Mouse (Mus musculus) myocyte (in vitro differentiated cells): ENCODE data around the gene Uap1l1. TPM values are rescaled to one million over a fixed set of nuclear protein-coding genes. Genes with fewer than 3 reads are reported as not detected.

ENCODE experiments used
- H3K27me3 ChIP-seq: one replicate; pipeline ENCODE4 v1.6.1; 2011; ENCODE audit not compliant: control insufficient read depth, insufficient read depth, insufficient read length
- H3K36me3 ChIP-seq: one replicate; pipeline ENCODE4 v1.6.1; 2011; ENCODE audit not compliant: control insufficient read depth, insufficient read depth
- H3K4me2 ChIP-seq: one replicate; pipeline ENCODE4 v1.6.1; 2011; ENCODE audit warnings: low read depth, control low read depth
- H3K4me3 ChIP-seq: one replicate; pipeline ENCODE4 v1.5.1; 2011; ENCODE audit warnings: mild to moderate bottlenecking, control low read depth, moderate library complexity
- H3K79me2 ChIP-seq: one replicate; pipeline ENCODE4 v1.6.1; 2011; ENCODE audit not compliant: control insufficient read depth, insufficient read depth
- H3ac ChIP-seq: one replicate; pipeline ENCODE4 v1.6.1; 2011; ENCODE audit not compliant: control insufficient read depth, insufficient read length
- CEBPB ChIP-seq: IDR thresholded peaks from 2 replicates; pipeline ENCODE4 v1.6.1; 2011; ENCODE audit warnings: mild to moderate bottlenecking, moderate library complexity; ENCODE audit not compliant: poor library complexity, insufficient read depth, severe bottlenecking
- E2F4 ChIP-seq: IDR thresholded peaks from one replicate; pipeline ENCODE4 v1.6.1; 2011; ENCODE audit warnings: mild to moderate bottlenecking, control low read depth, moderate library complexity; ENCODE audit not compliant: insufficient read depth
- MAX ChIP-seq: IDR thresholded peaks from one replicate; pipeline ENCODE4 v1.6.1; 2011; ENCODE audit warnings: low read depth, mild to moderate bottlenecking, control low read depth
- MYOD1 ChIP-seq, 3 experiments: IDR thresholded peaks; one replicate each; pipeline ENCODE4 v1.6.1; 2011; ENCODE audit warnings: control low read depth in 2 of 3, low read depth in 2 of 3, mild to moderate bottlenecking in 2 of 3, moderate library complexity in 1 of 3; ENCODE audit not compliant: insufficient read length in 2 of 3, control insufficient read depth in 1 of 3
- MYOG ChIP-seq, 3 experiments: IDR thresholded peaks; one replicate each; pipeline ENCODE4 v1.6.1; 2011; ENCODE audit warnings: control low read depth in 2 of 3, low read depth in 2 of 3, mild to moderate bottlenecking in 2 of 3; ENCODE audit not compliant: insufficient read length in 2 of 3, control insufficient read depth in 1 of 3, insufficient read depth in 1 of 3
- POLR2A ChIP-seq: IDR thresholded peaks from one replicate; pipeline ENCODE4 v1.6.1; 2011; ENCODE audit warnings: low read depth, mild to moderate bottlenecking, control low read depth, moderate library complexity; ENCODE audit not compliant: insufficient read length
- POLR2AphosphoS2 ChIP-seq: IDR thresholded peaks from one replicate; pipeline ENCODE4 v1.6.1; 2011; ENCODE audit warnings: low read depth, control low read depth; ENCODE audit not compliant: insufficient read length
- REST ChIP-seq: IDR thresholded peaks from one replicate; pipeline ENCODE4 v1.6.1; 2011; ENCODE audit warnings: mild to moderate bottlenecking, control low read depth, moderate library complexity; ENCODE audit not compliant: insufficient read depth, insufficient read length
- SRF ChIP-seq: IDR thresholded peaks from one replicate; pipeline ENCODE4 v1.6.1; 2011; ENCODE audit warnings: low read depth; ENCODE audit not compliant: control insufficient read depth, insufficient read length
- TCF12 ChIP-seq: IDR thresholded peaks from one replicate; pipeline ENCODE4 v1.6.1; 2011; ENCODE audit warnings: mild to moderate bottlenecking, control low read depth; ENCODE audit not compliant: poor library complexity, insufficient read depth, severe bottlenecking
- TCF3 ChIP-seq: IDR thresholded peaks from one replicate; pipeline ENCODE4 v1.6.1; 2011; ENCODE audit warnings: low read depth, control low read depth; ENCODE audit not compliant: insufficient read length
- USF1 ChIP-seq: IDR thresholded peaks from one replicate; pipeline ENCODE4 v1.6.1; 2011; ENCODE audit warnings: low read depth, mild to moderate bottlenecking, control low read depth, moderate library complexity
- polyA plus RNA-seq: library from polyadenylated mRNA; unstranded; fragments of >200 nt; fragmentation: generic; extraction: Trizol; gene quantifications from one replicate; pipeline ENCODE4 v1.2.1, GENCODE M21; 2012; ENCODE audit warnings: missing spikeins

The Uap1l1 gene
- polyA plus RNA-seq, 1 experiment = 68.3 TPM

DNA sequence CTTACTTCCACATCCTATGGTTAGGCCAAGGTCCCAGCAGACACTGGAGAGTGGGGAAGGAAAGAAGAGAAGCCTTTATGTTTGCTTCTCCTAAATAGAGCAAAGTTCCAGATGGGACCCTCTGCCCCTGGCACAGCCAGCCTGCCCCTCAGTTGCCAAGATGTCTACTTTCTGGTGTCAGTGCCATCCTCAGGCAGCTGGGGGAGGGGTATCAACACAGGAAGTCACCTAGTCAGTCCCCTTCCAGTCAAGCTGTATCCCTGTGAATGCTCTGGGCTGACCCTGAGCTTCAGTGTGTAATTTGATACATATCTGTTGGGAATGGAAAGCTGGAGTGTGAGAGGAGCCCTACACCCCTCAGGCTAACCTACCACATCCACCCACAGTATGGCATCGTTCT lies 31.5 kb upstream of the Uap1l1 start:
- no peaks in the 10 kb centered on the region for H3K79me2 ChIP-seq
- no peak overlapping the region for H3K4me3 ChIP-seq
- H3K27me3 ChIP-seq = peaks cover 34% of the 10 kb centered on the region
- H3K36me3 ChIP-seq = no peaks in the 10 kb centered on the region
- no peak overlapping the region for H3ac ChIP-seq
- no peak overlapping the region for H3K4me2 ChIP-seq
- TF ChIP-seq TCF3 = no peak
- TF ChIP-seq USF1 = no peak
- no peak for TF ChIP-seq REST
- TF ChIP-seq SRF = no peak

GRCm38 (mm10) chr2:25396597-25396983 lies 31.1 kb upstream of the Uap1l1 start:
- TF ChIP-seq POLR2AphosphoS2 = no peak
- no peak for TF ChIP-seq MYOG (IDR thresholded peaks at IDR 0.05; ENCODE audit: control insufficient read depth in 1 of 3, insufficient read depth in 1 of 3, insufficient read length in 2 of 3, low read depth in 2 of 3)
- TF ChIP-seq POLR2A = no peak
- no peak for TF ChIP-seq REST
- no peak for TF ChIP-seq MAX
- no peak for TF ChIP-seq TCF12
- TF ChIP-seq TCF3 = no peak
- TF ChIP-seq MYOD1 (IDR thresholded peaks at IDR 0.05; ENCODE audit: control insufficient read depth in 1 of 3, insufficient read length in 2 of 3, low read depth in 2 of 3) = no peak
- TF ChIP-seq E2F4 = no peak
- TF ChIP-seq CEBPB = no peak
- TF ChIP-seq SRF = no peak
- TF ChIP-seq USF1 = no peak
- H3K4me3 ChIP-seq = no peak overlapping the region

DNA sequence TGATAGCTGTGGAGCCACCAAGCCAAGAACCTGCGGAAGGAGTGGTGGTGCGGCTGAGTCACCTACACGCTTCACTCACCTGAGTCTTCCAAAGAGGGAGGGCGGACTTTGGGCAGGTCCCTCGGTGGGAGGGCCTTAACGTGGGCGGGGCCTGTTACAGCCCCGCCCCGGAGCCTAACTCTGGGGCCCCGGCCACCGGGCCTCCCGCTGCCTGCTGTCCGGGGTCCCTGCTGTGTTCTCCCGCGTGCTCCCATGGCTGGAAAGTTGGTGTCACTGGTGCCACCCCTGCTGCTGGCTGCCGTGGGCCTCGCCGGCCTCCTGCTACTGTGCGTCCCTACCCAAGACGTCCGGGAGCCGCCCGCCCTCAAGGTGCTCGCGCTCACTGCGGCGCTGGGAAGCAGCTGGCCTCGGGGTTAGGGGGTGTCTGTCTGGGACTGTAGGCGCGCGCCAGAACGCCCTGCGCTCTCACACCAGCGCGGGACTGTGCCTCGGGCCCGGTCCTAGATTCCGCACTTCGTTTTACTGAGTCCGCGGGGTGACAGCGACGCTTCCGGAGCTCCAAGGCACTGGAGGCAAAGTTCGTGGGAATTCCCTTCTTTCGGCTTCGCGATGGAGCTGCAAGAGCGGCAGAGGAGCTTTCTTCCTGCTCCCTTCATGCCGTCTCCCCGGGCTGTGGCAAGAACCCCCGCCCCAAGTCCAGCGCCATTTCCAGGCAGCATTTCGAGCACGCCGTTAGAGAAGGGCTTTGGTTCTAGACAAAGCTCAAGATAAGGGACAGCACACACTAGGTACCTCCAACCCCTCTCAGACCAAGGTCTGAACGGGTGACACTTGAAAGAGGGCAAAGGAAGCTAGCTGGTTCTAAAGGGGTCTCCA lies 30.5 kb upstream of the Uap1l1 start, which contains the start of gene Entpd2:
Gene Entpd2 (plus strand): TSS at position 154 of the 876 bp plus-strand sequence.
- TF ChIP-seq TCF3 (no peak), MYOD1 (IDR thresholded peaks at IDR 0.05; ENCODE audit: control insufficient read depth in 1 of 3, insufficient read length in 2 of 3, low read depth in 2 of 3) (no peak), TCF12 (no peak), USF1 (no peak), MAX (no peak), CEBPB (no peak), POLR2AphosphoS2 (no peak), MYOG (IDR thresholded peaks at IDR 0.05; ENCODE audit: control insufficient read depth in 1 of 3, insufficient read depth in 1 of 3, insufficient read length in 2 of 3, low read depth in 2 of 3) (no peak), POLR2A (no peak), REST (no peak), E2F4 (no peak), SRF (no peak)
- no peak within 1 kb of the TSS for H3K4me2 ChIP-seq
- no peak within 1 kb of the TSS for H3ac ChIP-seq
- H3K4me3 ChIP-seq = no peak within 1 kb of the TSS
- no peaks in the 10 kb centered on the region for H3K79me2 ChIP-seq
- H3K27me3 ChIP-seq = peaks cover 34% of the 10 kb centered on the region
- no peaks in the 10 kb centered on the region for H3K36me3 ChIP-seq

More at GRCm38 (mm10) chr2:25396597-25396983, 31.1 kb upstream of the Uap1l1 start:
- Histone ChIP-seq H3K36me3 (no peaks in the 10 kb centered on the region), H3K4me2 (no peak overlapping the region), H3ac (no peak overlapping the region), H3K27me3 (peaks cover 34% of the 10 kb centered on the region), H3K79me2 (no peaks in the 10 kb centered on the region)

- H3K79me2 ChIP-seq = no peaks in the 10 kb centered on the region
- peaks cover 34% of the 10 kb centered on the region for H3K27me3 ChIP-seq
- TF ChIP-seq TCF12 (no peak), REST (no peak), MYOG (IDR thresholded peaks at IDR 0.05; ENCODE audit: control insufficient read depth in 1 of 3, insufficient read depth in 1 of 3, insufficient read length in 2 of 3, low read depth in 2 of 3) (no peak), POLR2AphosphoS2 (no peak), MYOD1 (IDR thresholded peaks at IDR 0.05; ENCODE audit: control insufficient read depth in 1 of 3, insufficient read length in 2 of 3, low read depth in 2 of 3) (no peak), CEBPB (no peak), E2F4 (no peak), POLR2A (no peak), SRF (no peak), MAX (no peak), TCF3 (no peak), USF1 (no peak)
- H3ac ChIP-seq = no peak overlapping the region
- no peak overlapping the region for H3K4me2 ChIP-seq
- no peaks in the 10 kb centered on the region for H3K36me3 ChIP-seq
- no peak overlapping the region for H3K4me3 ChIP-seq
Observed at GRCm38 (mm10) chr2:25394281-25395221, 29.1 kb upstream of the Uap1l1 start.
